Mouse (Mus musculus) stomach, postnatal 0 days (tissue): ENCODE results near the gene Prkcg. TPM values are rescaled to one million over a fixed set of nuclear protein-coding genes. Genes with fewer than 3 reads are reported as not detected.
A peak's percentile ranks its signal among the peaks of the same experiment; 100 is the strongest.

ENCODE experiments used
- ATAC-seq: fragments of 200-750 bp; cut with Nextera tagmentation; 2 replicates; pipeline ENCODE4 v1.8.0; 2017; ENCODE audit not compliant: low FRiP score, low TSS enrichment
- DNase-seq: peaks from one replicate; pipeline ENCODE4 v3.0.0-alpha.2; 2016; ENCODE audit warnings: low spot score
- H3K27ac ChIP-seq: fragments of 300-500 bp; sonication (generic); replicated peaks from 2 replicates; pipeline ENCODE4 v1.5.1; 2014; ENCODE audit warnings: mild to moderate bottlenecking, control low read depth
- H3K27me3 ChIP-seq: fragments of 300-500 bp; sonication (generic); 2 replicates; pipeline ENCODE4 v1.6.1; 2014; ENCODE audit warnings: low read length; ENCODE audit not compliant: control insufficient read depth, insufficient read depth
- H3K36me3 ChIP-seq: fragments of 300-500 bp; sonication (generic); 2 replicates; pipeline ENCODE4 v1.6.1; 2014; ENCODE audit warnings: low read length, mixed read lengths; ENCODE audit not compliant: control insufficient read depth, insufficient read depth
- H3K4me1 ChIP-seq: fragments of 300-500 bp; sonication (generic); replicated peaks from 2 replicates; pipeline ENCODE4 v1.6.1; 2014; ENCODE audit warnings: antibody characterized with exemption; ENCODE audit not compliant: control insufficient read depth, insufficient read depth
- H3K4me2 ChIP-seq: fragments of 300-500 bp; sonication (generic); replicated peaks from 2 replicates; pipeline ENCODE4 v1.6.1; 2014; ENCODE audit warnings: low read depth, mild to moderate bottlenecking, control low read depth, moderate library complexity
- H3K4me3 ChIP-seq: fragments of 300-500 bp; sonication (generic); 2 replicates; pipeline ENCODE4 v1.5.1; 2014; ENCODE audit warnings: low read depth, low read length, control low read depth
- H3K9ac ChIP-seq: fragments of 300-500 bp; sonication (generic); 2 replicates; pipeline ENCODE4 v1.6.1; 2014; ENCODE audit warnings: mild to moderate bottlenecking, low read length, control low read depth, mixed read lengths
- H3K9me3 ChIP-seq: fragments of 300-500 bp; sonication (generic); 2 replicates; pipeline ENCODE4 v1.6.1; 2016; ENCODE audit warnings: low read length; ENCODE audit not compliant: control insufficient read depth
- CTCF ChIP-seq: IDR thresholded peaks from 2 replicates; pipeline ENCODE4 v1.5.1; 2016; ENCODE audit warnings: antibody characterized with exemption, low read depth, mild to moderate bottlenecking, moderate library complexity
- EP300 ChIP-seq: optimal IDR thresholded peaks from 2 replicates; pipeline ENCODE3; 2016; ENCODE audit warnings: antibody characterized with exemption
- WGBS: fragments of 180-500 bp; shearing (Covaris S2); extraction: QIAGEN DNeasy Blood & Tissue Kit; methylation state at CpG from one replicate; pipeline ENCODE4 v1.1.7; 2014; 5-methylcytosine and 5-hydroxymethylcytosine counted together
- polyA plus RNA-seq: library from polyadenylated mRNA; unstranded; fragments of >200 nt; fragmentation: Nextera tagmentation; extraction: Ambion mirVana; gene quantifications from 2 replicates; pipeline ENCODE4 v1.2.1, GENCODE M21; 2015

The Prkcg gene
- polyA plus RNA-seq, 1 experiment from 2014 or later: 0.24 TPM

DNA sequence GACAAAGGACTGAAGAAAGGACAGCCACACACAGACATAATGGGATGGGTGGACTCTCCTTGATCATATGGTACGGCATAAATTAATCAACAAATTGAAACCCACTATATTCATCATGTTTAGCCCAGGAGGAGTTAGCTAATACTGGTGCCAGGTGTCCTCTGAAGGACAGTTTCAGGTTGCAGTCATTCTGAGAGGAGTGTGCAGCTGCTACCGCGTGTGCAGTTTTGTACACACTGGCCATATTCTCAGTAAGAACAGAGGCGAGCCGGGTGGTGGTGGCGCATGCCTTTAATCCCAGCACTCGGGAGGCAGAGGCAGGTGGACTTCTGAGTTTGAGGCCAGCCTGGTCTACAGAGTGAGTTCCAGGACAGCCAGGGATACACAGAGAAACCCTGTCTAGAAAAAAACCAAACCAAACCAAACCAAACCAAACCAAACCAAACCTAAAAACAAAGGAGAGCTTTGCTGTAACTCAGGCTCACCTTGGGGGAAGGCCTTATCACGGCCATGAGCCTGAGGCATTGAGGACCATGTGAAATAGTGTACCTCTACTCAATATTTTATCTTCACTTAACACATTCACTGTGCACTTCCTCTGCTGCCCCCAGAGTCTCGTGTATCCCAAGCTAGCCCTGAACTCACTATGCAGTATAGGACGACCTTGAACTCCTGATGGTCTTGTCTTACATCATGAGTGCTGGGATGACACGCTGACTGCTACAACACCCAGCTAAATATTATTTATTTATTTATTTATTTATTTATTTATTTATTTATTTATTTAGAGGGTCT, 5.7 kb upstream of the Prkcg start:
- H3K36me3 ChIP-seq: no peaks in the 10 kb centered on the region
- no peak for DNase-seq
- no peaks in the 10 kb centered on the region for H3K27me3 ChIP-seq
- no peak for ATAC-seq
- no peak for TF ChIP-seq EP300
- TF ChIP-seq CTCF: no peak
- H3K4me3 ChIP-seq: no peak overlapping the region
- no peaks in the 10 kb centered on the region; the same call in 1 of the 2 replicates for H3K4me1 ChIP-seq
- no peaks in the 10 kb centered on the region for H3K9me3 ChIP-seq
- 81% methylated on average over 11 of the region's 11 CpGs for WGBS
- H3K9ac ChIP-seq: no peak overlapping the region
- no peak overlapping the region for H3K27ac ChIP-seq
- no peak overlapping the region for H3K4me2 ChIP-seq

DNA sequence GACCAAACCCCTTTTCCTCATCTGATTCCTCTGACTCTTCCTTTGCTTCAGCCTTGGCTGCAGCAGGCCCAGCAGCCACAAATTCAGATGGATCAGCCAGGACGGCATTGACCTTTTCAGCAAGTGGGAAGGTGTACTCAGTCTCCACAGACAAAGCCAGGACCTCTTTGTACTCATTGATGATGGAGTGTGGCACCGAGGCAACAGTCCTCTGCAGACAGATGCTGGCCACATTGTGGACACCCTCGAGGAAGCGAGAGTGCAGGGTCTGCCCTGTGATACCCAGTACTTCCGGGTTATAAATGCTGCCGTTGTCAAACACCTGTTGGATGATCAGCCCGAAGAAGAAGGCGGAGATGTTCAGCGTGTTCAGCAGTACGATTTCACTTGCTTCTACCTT, 4.4 kb upstream of the Prkcg start:
- ATAC-seq: no peak

GRCm38 (mm10) chr7:3286036-3286435, 2.9 kb upstream of the Prkcg start:
- ATAC-seq (no peak), DNase-seq (no peak)
- H3K27ac ChIP-seq: no peak overlapping the region
- H3K27me3 ChIP-seq: no peaks in the 10 kb centered on the region
- 93% methylated on average over 5 of the region's 5 CpGs for WGBS
- no peak overlapping the region for H3K4me2 ChIP-seq
- H3K4me1 ChIP-seq: no peaks in the 10 kb centered on the region; the same call in 1 of the 2 replicates
- H3K36me3 ChIP-seq: no peaks in the 10 kb centered on the region
- TF ChIP-seq CTCF (no peak), EP300 (no peak)
- H3K9ac ChIP-seq: no peak overlapping the region
- no peaks in the 10 kb centered on the region for H3K9me3 ChIP-seq
- H3K4me3 ChIP-seq: no peak overlapping the region

More for the DNA sequence above, 4.4 kb upstream of the Prkcg start:
- no peaks in the 10 kb centered on the region for H3K36me3 ChIP-seq
- no peaks in the 10 kb centered on the region for H3K27me3 ChIP-seq
- WGBS: 84% methylated on average over 10 of the region's 10 CpGs
- H3K4me3 ChIP-seq: no peak overlapping the region
- H3K9me3 ChIP-seq: no peaks in the 10 kb centered on the region
- no peaks in the 10 kb centered on the region; the same call in 1 of the 2 replicates for H3K4me1 ChIP-seq
- TF ChIP-seq EP300 (no peak), CTCF (no peak)
- H3K9ac ChIP-seq: no peak overlapping the region
- no peak for DNase-seq
- no peak overlapping the region for H3K27ac ChIP-seq
- H3K4me2 ChIP-seq: no peak overlapping the region

GRCm38 (mm10) chr7:3287186-3287585, 1.8 kb upstream of the Prkcg start:
- no peak overlapping the region for H3K4me2 ChIP-seq
- DNase-seq: peak; percentile 74
- no peaks in the 10 kb centered on the region for H3K9me3 ChIP-seq
- peak overlapping the region; percentile 37; the same call in 1 of the 2 replicates for H3K27ac ChIP-seq
- peak; percentile 41; the same call in 1 of the 2 replicates for ATAC-seq
- H3K27me3 ChIP-seq: no peaks in the 10 kb centered on the region
- no peak overlapping the region for H3K4me3 ChIP-seq
- TF ChIP-seq CTCF (no peak), EP300 (no peak)
- 40% methylated on average over 7 of the region's 7 CpGs for WGBS
- H3K4me1 ChIP-seq: no peaks in the 10 kb centered on the region; the same call in 1 of the 2 replicates
- H3K9ac ChIP-seq: no peak overlapping the region
- no peaks in the 10 kb centered on the region for H3K36me3 ChIP-seq

GRCm38 (mm10) chr7:3290257-3291033, 1.5 kb downstream of the Prkcg start:
- DNase-seq: peak; percentile 97
- WGBS: 1% methylated on average over 18 of the region's 18 CpGs
- Histone ChIP-seq H3K4me1 (no peaks in the 10 kb centered on the region; the same call in 1 of the 2 replicates), H3K27me3 (no peaks in the 10 kb centered on the region), H3K27ac (peak overlapping the region; percentile 96), H3K4me3 (peak overlapping the region; percentile 65), H3K9ac (peak overlapping the region; percentile 75), H3K36me3 (no peaks in the 10 kb centered on the region), H3K9me3 (no peaks in the 10 kb centered on the region), H3K4me2 (peak overlapping the region; percentile 71)
- peak; percentile 87 for ATAC-seq
- TF ChIP-seq EP300 (no peak), CTCF (0 out of 2 replicates have a peak, but pooled peaks have one; percentile 7)
